Mouse (Mus musculus) layer of hippocampus, adult 8-10 months (tissue): ENCODE measurements at regions not wholly inside any gene's neighbourhood (a gene's known extent, or its start where the extent isn't known, plus 50 kb on each side); places are given as distances from the start of the nearest gene placed in this dataset.
"Not testable (repeated sequence)": the region's sequence is repeated elsewhere in the genome, so short reads cannot be mapped to it uniquely, and the experiment has no call there.

Source experiments
- DNase-seq, 2 experiments: peaks; one replicate each; pipeline ENCODE4 v3.0.0; 2022; ENCODE audit warnings: low spot score in 2 of 2

DNA sequence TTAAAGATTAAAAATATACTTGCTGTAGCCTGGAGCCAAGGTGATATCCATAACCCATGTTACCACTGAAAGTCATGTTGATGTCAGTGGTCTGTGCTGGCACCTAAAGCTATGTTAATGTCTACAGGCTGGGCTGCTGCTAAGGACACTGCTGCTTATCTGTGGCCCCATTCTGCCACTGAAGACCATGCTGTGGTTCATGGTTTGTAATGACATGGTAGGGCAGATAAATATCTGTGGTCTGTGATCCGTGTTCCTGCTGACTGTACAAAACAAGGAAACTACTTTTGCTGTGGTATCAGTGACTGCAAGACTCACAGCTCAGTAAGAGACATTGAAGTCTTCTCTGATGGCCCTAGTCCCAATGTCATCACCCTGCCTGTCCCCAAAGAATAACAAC, 245.7 kb downstream of the Slco4c1 start:
- no peak for DNase-seq

DNA sequence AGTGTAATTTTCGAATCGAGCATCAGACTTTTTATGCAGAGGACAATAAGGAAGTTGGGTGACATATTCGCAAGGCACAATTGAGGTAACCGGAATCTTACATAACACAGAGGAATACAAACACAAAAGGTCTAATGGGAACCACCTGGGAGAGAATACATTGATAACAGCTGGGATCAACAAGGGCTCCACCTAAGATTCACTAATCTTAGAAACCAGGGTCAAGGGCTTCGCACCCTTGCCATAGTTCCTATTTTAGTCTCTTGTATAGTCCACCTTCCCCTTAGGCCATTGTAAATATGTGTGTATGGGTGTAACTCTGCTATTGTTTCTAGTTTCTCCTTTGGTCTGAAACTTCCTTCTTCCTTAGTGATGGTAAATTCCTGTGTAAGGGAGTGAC, 246.6 kb downstream of the Slco4c1 start:
- DNase-seq = not testable (repeated sequence)

DNA sequence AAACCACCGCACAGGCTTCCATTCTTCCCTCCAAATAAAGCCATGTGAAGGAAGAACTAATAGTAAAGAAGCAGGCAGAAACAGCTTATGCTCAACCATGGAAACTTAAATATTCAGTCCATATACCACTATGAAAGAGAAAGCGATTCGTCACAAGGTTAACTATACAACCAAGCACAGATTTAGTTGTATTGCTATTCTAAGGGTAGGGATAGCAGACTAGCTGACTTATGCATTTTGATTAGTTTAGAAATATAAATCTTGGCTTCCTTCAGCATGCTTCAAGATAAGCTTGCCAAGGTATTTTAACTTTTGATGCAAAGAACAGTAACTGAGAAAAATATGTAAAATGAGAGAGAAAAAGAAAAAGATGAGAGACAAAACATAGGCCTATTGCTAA, 275.8 kb downstream of the Slco4c1 start:
- no peak for DNase-seq

DNA sequence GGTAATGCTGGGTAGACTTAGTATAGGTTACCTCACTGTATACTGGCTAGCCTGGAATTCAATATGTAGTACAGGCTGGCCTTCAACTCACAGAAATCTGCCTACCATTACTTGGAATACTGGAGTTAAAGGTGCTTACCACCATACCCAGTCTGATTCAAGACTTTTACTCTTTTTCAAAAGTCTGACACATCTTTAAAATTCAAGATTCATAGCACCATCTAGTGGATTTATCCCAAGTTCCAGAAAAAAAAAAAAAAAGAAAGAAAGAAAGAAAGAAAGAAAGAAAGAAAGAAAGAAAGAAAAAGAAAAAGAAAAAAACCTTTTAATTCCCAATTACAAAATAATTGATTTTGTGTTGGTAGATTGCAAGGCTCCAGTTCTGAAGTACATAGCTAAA, 302.7 kb downstream of the Slco4c1 start:
- no peak for DNase-seq

DNA sequence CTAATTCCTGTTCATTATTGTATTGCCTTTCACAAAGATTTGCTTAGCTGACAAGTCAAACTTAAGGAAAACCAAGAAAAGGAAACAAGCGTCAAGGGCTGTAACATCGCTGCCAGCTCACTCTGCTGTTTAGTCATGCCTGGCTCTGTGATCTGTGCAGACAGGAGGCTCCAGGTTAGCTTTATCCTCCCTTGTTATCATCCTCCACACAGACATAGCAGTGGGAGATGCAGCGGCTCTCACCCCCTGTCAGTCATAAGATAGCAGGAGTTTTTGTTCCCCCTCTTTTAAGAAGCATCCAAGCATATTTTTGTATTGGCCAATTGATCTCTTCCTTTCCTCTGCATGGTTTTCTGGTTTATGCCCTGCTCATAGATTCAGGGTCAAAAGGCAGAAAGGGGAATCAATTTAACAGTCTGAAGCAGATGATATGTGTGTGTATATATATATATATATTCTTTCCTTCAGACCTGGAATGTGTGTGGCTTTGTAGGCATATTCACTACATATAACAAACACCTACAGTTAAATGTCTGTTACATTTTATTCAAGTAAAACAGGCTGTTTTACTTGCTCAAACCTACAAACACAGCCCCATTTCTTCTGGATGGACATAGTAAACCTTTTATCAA, 308.6 kb downstream of the Slco4c1 start:
- no peak for DNase-seq

DNA sequence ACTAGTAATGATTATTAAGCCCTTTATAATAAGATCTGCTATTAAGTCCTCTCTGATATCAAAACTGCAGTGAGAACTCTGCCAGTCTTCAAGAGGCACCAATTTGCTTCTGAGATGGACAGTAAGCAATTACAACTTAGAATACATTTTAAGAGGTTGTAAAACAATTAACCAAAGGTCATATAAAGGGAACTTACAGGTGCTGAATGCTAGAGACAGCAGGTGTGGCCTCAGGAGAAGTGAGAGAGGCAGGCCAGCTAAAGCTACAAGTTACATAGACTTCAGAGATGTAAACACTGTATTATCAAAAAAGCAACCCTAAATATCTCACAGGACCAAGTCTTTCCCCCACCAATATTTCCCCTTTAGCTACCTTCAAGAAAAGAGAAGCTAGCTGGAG, 315.7 kb downstream of the Slco4c1 start:
- no peak for DNase-seq

DNA sequence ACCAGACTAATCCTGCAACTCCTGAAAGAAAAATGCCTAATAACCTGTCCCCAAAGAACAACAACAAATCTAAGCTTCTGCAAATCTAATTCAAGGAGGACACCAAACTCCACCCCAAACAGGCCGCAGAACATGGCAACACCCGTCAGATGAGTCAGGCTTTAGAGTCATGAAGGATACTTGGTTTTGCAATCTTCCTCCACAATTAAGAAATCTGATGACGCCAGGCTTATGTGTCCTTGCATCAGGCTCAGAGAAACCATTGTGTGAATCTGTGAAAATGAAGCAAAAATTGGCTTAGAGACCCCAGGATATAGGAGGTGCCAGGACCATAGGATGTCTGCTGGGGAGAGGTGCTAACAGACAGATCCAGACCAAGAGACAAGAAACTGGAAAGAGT, 352.6 kb downstream of the Slco4c1 start:
- DNase-seq = no peak

DNA sequence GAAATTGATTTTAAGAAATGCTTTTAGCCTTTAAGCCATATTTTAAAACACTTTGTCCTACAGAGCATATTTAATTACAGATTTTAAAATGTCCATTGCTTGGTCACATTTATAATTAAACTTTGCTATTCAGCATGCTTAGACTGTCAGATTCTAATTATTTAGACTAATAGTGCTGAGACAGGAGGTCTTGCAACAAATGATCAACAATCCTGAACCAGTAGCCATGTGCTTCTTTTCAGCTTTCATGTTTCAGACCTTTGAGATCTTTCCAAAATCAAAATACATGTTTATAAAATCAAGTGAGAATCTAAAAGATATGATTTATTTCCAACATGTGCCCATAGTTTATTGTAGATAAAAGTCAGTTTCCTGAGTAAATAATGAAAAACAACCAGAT, 371.0 kb downstream of the Slco4c1 start:
- DNase-seq = no peak

DNA sequence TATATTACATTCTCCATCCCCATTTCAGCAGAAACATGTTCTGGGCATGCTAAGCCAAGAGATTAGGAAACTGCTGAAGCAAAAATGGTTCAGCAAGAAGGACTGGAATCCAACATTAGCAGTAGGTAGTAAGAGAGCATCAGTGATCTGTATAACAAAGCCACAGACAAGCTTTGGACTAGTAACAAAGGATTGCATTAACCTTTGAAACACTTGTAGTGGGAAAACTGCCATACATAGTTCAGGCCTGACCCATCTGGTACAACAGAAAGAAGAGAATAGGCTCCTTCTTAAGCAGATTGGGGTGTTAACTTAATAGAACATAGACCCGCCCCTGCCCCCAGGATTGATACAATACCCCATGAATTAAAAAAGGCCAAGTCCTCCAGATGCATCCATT, 389.2 kb downstream of the Slco4c1 start:
- no peak for DNase-seq

DNA sequence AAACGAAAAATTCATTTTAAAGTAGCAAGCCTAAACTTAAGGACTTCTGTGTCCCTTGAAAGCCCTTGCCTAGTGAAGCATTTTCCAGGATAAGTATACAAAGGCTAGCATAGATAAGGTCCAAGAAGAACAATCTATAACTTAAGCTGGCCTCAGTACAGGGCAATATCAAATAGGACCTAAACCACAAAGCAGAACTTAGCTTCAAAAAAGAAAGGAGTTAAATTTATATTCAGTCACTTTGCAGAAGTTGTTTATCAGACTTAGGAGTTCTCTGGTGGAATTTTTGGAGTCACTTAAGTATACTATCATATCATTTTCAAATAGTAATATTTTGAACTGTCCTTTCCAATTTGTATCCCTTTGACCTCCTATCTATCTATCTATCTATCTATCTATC, 421.1 kb downstream of the Slco4c1 start:
- no peak for DNase-seq

DNA sequence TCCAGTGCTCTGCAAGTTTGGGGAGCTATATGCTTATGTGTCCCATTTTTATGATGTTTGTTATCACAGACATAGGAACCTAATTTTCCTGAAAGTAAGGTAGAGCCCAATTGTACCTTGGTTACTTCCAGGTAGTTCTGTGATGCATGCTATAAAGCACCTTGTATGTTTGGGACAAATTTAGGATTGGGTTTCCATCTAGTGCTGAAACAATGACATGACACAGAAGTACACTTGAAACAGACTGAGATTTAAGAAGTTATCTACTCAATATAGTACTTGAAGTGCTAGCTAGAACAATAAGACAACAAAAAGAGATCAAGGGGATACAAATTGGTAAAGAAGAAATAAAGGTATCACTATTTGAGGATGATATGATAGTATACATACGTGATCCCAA, 426.8 kb downstream of the Slco4c1 start:
- no peak for DNase-seq

DNA sequence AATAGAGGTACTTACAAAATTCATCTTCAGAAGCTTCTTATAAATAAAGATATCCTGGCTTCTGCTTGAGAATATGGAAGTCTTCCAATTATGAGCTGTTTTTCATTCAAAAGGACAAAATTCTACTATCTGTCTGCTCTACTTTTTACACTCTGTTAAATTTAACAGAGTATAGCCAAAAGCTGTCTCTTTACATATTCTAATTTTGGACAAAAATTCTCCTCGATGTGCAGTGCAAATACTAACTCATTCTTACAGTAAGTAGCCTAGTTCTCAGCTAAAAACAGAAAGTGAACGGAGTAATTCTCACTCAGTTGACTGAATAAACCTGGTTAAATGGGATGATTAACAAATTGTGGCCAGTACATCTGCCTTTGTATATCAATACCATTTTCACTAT, 438.9 kb downstream of the Slco4c1 start:
- DNase-seq = no peak

DNA sequence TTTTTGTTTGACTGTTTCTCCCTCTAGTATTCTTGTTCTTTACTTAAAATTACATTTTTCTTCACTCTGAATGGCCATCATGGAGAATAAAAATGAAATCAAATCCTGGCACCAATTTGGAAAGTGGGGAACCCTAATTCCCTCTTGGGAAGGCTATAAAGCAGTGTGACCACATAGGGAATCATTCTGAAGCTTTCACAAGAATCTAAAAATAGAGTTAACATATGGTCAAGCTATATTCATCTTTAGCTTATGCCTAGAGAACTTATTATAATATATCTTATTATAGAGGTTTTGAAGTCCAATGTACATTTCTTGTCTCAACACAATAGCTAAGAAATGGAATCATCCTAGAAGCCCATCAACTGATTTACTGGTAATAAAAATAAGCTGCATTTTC, 448.5 kb downstream of the Slco4c1 start:
- no peak for DNase-seq

DNA sequence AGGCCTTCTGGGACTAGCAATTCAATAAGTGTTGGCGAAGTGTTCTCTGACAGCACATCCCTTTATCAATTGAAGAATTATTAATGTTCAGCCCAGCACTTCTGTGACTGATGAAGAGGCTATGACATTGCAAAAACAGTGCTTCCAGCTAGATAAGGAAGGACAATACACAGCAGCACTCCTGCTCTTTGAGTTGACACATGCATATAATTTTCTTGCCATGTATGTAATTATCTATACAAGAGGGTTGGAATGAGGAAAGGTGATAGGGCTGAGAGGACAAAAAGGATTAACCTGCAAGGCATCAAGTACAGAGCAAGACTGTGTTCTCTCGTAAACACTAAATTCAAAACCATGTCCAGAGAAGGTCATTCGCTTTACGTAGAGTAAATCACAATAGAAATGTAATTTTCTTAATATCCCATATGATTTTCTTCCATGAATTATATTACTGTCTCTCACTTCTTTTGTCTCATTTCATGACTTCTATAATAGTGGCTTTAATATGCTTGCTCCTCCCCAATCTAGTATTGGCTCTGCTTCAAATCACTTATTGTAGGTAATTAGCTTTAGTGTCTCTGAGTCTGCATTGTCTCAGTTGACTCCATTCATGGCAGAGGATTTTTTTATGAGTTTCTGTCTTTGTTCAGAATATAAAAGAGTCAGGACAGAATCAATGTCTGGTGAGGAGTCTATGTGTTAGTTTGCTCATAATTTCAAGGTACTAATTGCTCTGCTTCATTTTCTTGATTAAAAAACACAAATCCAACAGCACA, 460.9 kb downstream of the Slco4c1 start:
- no peak for DNase-seq

DNA sequence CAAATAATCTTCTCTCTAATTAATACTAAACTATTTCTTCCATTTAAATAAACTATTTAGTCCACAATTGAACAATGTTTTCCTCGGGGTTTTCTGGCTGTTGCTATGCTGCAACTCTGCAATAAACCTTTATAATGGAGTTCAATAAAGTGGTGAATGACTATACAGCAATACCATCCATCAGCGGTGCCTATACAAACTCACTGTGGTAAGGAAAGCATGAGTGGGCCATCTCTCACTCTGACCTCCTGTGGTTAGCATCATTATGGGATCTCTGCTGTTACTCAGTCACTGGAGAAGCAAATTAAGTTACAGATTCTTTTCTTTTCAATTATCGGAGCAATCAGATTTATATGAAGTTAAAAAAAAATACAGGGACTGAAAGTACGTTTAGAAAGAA, 474.0 kb downstream of the Slco4c1 start:
- DNase-seq = no peak

DNA sequence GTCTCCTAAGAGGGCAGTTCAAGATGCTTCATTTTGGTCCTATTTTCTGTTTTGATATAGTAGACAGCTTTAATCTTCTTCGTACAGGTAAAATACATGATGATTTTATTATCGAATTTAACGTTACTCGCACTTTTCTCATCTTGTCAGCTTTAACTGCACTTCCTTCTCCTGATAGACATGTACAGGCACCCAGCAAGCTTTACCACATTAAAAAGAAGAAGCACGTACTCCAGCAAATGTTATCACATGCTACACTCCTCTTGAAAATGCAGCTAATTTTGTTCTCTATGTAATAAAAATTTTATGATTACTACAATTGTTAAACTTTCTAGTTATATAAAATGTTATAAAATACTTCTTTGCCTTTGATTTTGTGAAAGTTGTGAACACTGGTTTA, 483.6 kb downstream of the Slco4c1 start:
- no peak for DNase-seq

DNA sequence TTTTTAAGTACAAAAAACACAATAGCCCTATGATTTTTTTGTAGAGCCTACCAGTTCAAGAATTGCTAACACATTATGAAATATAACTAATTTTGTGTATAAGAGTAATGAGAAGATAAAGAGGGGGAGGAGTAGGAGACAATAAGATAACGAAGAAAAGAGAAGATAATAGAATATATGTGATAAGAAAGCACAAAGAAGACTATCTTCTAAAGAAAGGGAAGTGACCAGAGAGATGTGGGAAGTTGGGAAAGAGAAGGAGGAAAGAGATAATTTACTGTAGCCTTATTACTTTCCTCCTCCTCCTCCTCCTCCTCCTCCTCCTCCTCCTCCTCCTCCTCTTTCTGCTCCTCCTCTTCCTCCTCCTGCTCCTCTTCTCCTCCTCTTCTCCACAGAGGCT, 486.1 kb downstream of the Slco4c1 start:
- DNase-seq = no peak

DNA sequence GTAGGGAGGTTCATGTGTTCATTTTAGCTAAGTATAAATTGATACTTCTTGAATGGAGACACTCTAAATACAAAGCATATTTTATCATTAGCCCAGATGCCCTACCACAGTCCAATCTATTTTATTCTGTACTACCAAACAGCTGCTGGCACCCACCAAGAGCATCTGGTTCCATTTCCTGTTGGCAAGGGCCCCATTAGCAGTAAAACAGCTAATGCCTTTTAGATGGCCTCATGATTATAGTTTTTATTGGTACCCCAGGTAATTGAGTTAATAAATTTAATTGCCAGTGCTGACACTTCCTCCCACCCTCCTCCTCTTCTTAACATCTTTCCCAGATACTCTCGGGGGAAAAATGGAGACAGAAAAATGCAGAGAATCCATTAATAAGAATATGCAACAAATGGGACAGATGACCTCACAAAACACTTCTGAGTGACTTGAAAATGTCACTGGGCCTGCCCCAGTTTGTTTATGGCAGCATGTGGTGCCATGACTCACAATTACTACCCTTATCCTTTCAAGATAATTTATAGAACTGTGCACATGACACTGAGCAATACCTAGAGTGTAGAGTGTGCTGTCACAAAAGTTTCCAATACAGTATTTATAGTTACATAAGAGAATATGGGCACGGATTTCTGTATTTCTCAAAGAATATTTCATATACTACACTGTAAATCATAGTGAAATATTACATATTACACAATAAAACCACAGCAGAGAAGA, 509.1 kb downstream of the Slco4c1 start:
- no peak for DNase-seq

DNA sequence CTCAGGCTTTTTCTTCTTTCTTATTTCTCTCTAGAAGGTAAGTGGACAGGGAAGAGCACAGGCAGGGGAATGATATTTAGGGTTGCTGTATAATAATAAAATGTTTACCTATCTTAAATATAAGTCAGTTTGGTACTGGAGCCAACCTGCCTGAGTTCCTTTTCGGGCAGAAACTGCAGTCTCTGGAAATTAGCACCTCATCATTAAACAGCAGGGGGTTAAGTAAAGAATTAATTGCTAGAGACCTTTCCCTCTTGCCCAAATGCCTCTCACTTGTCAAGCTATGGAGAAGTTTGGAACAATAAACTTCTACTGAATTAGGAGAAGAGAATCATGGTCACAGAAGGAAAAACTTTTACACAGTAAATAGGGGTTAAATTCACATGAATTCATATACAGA, 524.7 kb downstream of the Slco4c1 start:
- DNase-seq = no peak

DNA sequence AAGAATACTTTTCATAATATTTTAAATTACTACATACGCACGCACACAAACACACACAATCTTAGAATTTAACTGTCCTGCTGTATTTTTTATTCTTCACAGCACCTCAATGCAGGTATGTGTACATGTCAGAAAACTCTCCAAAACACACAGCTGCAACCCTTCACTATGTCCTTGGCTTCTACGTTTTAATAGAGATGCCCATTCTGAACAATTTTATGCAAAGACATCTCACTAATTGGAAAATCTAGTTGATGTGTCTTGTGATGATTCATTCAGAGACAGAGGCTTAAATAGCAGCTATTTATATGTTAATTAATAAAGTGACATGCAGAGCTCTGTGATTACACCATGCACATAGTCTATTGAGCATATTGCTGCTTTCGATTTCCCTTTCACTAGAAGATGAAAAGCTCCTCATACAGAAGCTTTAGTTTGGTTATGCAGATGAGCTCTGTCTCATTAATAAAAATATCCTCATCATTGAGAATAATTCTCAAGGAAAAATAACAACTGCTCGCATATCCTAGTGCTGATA, 525.4 kb downstream of the Slco4c1 start:
- no peak for DNase-seq

DNA sequence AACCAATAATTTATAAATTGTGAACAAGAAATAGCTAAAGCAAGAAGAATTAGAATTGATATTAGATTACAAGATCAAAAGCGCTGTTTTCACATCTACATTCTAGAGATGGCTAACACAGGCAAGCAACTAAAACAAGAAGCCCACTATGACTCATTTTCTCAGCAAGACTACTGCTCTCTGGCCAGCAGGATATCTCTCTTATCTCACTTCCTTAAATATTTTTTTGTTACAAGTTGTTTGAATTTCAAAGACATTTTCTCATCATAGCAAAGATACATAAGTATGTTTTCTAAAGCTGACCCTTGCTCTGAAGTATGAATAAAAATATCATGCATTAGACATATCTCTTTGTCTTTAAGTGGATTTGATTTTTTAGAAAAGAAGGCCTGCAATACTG, 556.2 kb downstream of the Slco4c1 start:
- DNase-seq = no peak

DNA sequence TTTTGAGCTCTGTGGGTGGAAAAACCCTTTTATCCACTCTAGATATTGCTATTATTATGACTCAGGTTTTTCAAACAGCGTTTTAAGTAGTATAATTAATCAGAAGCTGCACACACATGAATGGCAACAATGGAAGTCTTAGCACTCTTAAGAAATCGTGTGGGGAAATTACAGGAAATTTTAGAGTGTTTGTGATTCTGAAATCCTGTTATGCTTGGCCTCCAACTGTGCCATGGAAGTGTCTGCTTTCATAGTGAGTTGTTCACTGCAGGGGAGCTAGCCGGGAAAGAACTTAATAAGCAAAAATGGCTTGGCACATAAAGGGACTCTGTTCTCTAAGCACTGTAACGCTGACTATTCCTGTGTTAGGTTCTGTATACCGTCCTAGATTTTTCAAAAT, 570.7 kb downstream of the Slco4c1 start:
- DNase-seq = no peak
